Mouse (Mus musculus): Measurements from ENCODE around the gene Mctp2.

Gene Mctp2

GRCm38 (mm10) chr7:72089463-72090175, 216.8 kb downstream of the Mctp2 start:
- DNase-seq (ENCODE audit: low spot score in 2 of 2), result no peak

GRCm38 (mm10) chr7:72080705-72081104, 225.7 kb downstream of the Mctp2 start:
- DNase-seq (ENCODE audit: low spot score in 2 of 2), result no peak

- DNase-seq (ENCODE audit: low spot score in 2 of 2), result no peak
These were observed 227.5 kb downstream of the Mctp2 start for GRCm38 (mm10) chr7:72078896-72079295.

- no peak for DNase-seq (ENCODE audit: low spot score in 2 of 2)
These were observed 234.8 kb downstream of the Mctp2 start for GRCm38 (mm10) chr7:72071418-72072184.

- no peak for DNase-seq (ENCODE audit: low spot score in 2 of 2)
These were observed 238.0 kb downstream of the Mctp2 start for GRCm38 (mm10) chr7:72068454-72068853.

- DNase-seq (ENCODE audit: low spot score in 2 of 2), result no peak
These were observed 240.1 kb downstream of the Mctp2 start for GRCm38 (mm10) chr7:72066352-72066751.

GRCm38 (mm10) chr7:72051759-72052158, 254.6 kb downstream of the Mctp2 start:
- no peak for DNase-seq (ENCODE audit: low spot score in 2 of 2)

GRCm38 (mm10) chr7:72047588-72048585, 258.5 kb downstream of the Mctp2 start:
- DNase-seq (ENCODE audit: low spot score in 2 of 2), result no peak

Data from heart, adult 9 months (tissue).